Mouse (Mus musculus) testis, postnatal 10 days (tissue): ENCODE measurements around the gene Exosc10.

Source experiments
- DNase-seq: peaks from one replicate; pipeline ENCODE4 v3.0.0; 2021; ENCODE audit warnings: low spot score

Gene Exosc10

DNA sequence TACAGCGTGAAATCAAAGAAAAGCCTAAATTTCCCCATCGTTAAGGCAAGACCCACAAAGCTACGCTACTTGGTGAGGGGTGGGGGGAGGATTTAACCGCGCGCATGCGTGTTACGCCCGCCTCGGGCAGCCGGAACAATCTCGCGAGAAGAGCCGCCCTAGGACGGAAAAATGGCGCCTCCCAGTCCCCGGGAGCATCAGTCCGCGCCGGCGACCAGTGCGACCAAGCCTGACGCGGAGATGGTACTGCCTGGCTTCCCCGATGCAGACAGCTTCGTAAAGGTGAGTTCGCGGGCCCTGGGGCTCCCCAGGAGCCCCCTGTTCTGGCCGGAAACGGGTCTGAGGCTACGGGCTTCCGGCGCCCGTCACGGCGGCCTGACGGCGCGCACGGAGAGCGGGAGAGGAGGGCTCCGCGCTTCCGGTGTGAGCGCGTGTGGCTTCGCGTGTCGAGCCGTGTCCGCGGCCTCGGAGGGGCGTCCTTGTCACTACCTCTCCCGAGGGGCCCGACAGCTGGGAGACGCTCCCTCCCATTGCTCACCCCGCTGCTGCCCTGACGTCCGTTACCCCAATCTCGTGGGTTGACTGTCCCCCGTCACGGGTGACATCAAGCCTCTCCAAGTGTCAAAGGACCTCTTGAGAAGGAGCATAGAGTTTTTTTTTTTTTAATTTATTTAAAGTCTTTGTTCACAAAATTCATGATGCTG is at the start of gene Exosc10:
TSS of gene Exosc10 (plus strand) at position 133 of the 704 bp plus-strand sequence.
- peak; percentile 91 for DNase-seq

DNA sequence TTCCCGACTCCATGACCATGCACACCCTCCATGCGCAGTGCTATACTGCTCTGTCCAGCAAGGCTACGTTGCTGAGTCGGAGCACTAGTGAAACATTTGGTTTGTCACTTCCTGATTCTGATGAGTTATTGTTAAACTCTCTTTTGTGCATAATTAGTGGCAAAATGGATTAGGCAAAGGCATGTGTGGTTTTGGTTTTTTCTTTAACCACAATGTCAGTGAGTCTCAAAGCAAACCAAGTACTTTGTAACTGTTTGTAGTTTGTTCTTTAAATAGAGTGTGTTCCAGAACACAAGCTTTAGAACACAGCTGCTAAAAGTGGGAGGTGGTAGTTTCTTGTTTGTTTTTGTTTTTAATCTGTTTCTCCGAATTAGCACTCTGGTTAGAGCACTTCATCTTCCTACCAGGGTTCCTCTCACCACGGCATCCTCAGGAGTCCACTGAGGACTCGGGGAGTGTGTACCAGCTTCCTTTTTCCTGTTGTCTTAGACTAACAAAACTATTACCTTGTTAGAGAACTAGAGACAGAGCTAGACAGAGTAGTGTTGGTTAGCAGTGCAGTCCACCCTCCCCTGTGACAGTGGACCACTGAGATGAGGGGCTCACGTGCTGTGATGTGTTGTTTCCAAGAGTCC is 48.7 kb upstream of the Exosc10 start:
- no peak for DNase-seq

DNA sequence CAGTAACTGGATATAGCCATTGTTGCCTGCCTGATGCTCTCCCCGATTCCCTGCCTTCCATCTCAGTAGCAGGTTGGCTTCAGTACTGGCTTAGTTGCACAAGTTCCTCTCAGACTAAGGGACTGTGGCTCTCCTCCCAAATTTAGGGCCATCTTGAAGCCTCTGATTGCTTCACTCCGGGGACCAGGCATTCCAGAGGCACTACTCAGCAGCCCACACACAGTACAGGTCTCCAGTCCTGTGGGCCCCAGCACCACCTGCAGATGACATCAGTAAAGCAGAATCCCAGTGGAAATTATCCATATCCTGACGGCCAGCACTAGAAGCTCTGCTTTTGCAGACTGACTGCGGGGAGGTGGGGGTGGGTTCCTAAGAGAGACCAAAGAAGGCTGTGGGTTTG is 47.5 kb upstream of the Exosc10 start:
- DNase-seq, result no peak

DNA sequence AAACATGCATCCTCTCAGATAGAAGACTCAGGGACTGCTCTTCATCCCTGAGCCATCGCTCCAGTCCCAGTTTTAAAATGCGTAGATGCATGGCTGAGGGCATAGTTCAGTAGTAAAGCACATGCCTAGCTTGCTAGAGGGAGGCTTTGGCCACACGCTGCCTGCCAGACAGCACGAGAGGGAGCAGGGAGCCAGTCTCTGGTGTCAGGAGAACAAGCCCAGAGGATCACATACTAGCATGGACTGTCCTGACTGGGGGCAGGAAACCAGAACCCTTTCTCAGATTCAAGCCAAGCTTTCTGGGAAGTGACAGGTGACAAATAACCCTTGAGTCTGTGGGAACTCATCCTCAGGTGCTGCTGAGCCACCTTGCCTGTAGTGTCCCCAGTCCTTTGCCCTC is 46.9 kb upstream of the Exosc10 start:
- no peak for DNase-seq

DNA sequence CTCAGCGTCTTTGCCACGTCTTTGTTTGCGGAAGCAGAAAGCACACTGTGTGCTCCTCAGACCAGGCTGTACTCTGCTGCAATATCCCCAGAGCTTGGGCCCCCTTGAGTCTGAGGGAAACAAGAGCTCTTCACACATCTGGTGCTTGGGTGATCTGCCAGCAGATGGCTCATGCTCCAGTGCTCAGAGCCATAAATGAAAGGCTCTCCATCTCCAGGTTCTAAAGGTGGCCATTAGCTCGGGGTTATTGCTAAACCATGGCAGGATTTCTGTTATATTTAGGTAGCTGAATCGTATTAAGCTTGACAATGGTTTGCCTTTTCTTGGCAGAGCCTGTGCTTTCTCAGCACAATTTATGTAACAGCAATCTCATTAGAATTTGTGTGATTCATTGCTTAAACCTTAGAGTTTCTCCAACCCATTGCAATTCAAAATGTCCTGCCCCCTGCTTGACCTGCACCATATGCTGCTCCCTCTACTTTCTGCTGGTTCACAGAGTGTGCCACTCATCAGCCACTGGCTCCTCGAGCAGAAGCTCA is 45.1 kb upstream of the Exosc10 start:
- DNase-seq, result no peak

DNA sequence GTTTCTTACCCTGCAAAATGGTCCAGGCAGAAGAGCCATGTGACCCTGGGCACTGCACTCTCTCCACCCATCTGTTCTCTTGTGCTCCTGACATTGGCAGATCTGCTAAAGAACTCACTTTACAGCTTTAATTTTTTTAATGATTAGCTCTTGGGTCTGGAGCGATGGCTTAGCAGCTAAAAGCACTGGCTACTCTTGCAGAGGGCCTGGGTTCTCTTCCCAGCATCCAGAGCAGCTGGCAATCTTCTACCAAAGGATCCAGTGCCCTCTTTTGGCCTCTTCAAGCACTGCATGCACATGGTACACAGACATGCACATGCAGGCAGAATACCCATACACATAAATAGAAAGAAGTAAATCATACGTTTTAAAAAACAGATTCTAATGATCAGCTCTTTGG is 42.9 kb upstream of the Exosc10 start:
- no peak for DNase-seq

DNA sequence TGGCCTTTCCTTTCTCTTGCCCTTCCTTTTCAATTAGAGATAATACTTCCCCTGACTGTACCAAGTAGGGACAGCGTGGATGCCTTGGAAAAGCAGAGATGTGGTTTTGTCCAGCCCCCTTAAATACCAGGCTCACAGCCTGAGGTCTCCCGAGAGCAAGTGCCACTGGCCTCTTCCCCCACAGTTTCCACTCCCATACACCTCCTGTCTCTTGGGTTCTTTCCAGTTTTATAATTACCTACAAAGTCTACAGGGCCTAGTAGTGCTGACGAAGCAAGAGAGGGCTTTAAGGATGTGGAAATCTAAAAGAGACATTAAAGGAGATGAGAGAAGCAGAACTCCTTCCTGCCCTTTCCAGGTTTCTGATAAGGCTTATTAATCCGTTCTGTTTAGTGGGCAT is 40.4 kb upstream of the Exosc10 start:
- no peak for DNase-seq

DNA sequence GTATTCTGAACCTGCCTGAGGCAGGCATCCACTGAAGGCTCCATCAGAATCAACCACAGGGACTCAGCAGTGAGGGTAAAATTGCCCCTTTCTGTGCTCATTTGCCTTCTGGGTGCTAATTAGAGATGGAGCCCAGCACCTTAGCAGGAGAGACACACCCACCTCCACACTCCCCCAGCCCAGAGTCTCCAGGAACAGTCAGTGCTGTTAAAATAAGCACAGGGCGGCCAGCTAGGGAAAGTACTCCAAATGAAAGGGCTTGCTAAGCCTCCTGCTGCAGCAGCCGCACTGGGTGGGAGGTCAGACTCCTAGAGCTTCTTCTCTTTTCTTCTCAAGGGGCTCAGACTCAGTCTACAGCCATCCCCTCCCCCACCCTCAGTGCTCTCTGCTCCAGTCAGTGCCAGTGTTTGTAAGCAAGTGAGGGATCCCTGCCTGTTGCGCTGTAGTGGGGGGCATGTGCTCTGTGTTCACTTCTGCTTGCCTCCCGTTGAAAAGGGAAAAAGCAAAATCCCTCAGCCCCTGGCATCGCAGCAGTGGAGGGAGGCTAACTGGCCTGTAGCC is 39.9 kb upstream of the Exosc10 start:
- no peak for DNase-seq

DNA sequence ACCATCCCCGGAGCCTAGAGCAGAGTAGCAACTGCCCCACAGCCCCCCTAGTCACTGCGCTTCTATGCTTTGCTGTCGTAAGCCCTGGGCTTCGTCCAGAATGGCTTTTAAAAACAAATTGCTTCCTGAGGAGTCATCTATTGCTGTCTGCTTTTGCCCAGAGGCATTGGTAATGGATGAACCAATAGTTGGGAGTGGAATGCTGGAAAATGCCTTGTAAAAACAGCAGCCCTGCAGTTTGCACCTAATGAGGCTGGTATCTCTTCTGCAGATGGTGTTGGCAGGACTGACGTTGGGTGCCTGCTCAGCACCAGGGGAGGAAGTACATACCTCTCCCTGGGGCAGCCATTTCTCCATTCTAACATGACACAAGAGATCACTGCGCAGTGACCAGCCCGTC is 34.7 kb upstream of the Exosc10 start:
- DNase-seq, result no peak

DNA sequence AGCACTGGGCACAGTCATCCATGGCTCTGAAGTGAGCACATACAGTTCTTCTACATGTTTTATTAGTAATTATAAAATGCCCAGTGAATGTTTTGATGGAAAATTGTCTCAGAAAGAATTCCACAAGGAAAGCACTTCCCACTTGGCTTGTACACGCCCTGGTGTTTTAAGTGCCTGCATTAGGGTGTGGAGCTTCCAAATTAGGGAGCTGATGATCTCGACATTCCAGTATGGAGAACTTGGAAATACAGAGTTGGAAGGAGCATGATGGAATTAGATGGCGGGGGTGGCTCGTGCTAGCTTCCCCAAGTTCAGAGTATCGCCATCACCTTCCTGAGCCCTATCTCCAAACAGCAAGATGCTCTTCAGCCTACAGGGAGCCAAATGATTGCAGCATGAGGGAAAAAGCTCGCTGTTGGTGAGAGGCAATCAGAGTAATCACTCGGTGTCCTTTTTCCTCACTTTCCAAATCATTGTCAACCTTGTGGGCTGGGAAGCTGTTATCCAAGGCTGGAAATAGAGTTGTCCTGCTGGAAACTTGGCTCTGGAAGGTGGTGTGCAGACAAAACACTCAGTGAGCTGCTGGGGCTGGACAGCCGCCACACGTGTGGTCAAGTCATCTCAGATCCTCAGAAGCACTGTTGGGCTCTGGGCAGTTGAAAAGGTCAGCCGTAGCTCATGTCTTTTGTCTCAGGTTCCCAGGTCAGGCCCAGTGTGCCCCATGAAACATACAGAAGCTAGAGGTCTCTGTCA is 30.9 kb upstream of the Exosc10 start:
- DNase-seq, result no peak

DNA sequence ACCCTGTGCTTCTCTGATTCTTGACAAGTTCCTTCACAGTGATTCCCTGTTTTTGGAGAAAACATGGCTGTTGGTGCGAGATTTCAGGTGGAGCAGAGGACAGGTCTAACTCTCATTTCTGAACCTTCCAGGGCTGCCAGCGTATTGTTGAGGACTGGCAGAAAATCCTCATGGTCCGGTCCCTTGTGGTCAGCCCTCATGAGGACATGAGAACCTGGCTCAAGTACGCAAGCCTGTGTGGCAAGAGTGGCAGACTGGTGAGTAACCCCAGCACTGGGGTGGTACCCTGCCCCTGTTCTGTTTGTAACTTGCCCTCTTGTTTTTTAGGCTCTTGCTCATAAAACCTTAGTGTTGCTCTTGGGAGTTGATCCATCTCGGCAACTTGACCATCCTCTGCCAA is 27.9 kb upstream of the Exosc10 start:
- DNase-seq, result no peak

DNA sequence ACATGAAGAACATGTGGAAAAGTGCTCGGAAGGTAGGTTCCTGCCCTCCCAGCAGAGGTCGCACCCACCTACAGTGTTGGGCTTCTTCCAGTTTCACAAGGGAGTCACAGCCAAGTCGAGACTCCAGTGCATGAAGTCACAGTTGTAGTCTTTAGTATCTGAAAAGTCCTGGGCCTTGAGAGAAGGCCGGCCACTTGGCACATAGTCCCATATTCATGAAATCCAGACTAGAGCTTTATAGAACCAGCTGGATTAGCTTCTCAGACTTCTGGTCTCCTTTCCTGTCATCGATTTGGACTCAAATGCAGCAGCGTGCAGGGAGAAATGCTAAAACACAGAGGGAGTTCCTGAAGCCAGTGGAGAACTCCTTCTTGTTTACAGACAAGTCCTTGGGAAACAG is 27.5 kb upstream of the Exosc10 start:
- no peak for DNase-seq

DNA sequence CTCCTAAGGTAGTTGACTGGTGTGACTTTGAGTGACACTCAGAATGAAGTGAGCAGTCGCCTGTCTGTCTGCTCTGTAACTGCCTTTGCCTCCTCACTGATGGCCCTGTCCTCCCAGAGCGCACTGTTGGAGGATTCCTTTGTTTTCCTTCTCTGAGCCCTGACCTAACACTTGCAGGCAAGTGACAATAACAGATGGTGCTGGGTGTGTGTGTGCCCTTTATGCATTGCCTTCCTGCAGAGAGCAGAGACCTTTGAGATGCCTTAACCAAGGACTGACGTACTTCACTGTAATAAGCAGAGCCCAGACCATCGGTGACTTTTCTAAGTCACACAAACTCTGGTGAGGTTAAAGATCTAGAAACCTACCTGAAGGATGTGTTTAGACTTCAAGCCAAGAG is 26.9 kb upstream of the Exosc10 start:
- no peak for DNase-seq

DNA sequence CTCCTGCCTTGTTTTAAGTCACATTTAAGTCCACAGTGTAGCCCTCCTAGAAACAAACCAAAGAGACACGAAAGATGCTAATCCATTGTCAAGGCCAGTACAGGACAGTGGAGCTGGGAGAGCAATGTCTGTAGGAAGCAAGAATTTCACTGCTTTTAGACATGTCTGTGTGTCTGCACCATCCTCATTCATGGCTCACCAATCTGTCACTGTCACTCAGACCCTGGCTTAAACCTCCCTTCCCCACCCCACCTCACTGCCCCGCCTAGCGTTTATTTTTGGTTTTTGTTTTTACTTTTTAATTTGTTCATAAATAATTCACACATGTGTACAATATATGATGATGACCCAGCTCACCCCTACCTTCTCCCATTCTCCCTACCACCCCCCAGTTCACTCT is 25.7 kb upstream of the Exosc10 start:
- DNase-seq, result no peak

DNA sequence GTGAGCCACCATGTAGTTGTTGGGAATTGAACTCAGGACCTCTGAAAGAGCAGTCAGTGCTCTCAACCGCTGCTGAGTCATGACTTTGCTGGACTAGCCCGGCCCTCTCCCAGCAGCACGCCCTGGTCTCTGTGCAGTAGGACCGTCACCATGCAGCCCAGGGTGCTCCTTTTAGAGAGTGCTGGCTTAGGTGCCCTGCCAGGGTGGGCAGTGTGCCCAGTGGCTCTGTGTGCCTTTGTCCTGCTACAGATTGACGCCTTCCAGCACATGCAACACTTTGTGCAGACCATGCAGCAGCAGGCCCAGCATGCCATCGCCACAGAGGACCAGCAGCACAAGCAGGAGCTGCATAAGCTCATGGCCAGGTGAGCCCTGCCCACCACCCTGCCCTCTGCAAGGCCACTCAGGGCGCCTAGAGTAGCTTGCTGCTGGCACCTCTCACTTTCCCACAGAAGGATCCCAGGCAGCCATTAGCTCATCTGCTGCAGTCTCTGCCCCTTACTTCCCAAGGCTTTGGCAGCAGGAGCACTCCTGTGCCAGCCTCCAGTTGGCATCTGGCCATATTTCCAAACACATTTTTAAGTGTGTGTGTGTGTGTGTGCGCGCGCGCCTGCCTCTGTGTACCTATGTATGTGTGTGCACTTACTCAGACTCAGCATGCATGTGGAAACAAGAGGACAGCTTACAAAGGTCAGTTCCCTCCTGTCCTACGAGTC is 24.5 kb upstream of the Exosc10 start:
- DNase-seq, result no peak

DNA sequence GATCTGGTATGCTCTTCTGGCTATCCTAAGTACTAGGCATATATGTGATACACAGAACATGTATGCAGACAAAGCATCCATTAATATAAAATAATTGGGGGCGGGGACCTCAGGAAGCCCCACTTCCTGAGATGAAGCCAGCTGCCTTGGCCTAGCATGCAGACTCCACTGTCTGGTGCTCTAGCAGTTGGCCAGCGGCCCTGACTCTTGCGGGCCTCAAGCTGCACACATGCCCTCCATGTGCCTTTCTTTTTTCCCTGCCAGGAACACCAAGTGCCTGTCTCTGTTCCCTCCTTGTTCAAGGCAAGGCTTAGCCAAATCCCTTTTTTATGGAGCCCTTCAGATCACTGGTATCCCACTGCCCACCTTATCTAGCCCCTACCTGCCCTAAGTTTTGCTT is 22.4 kb upstream of the Exosc10 start:
- DNase-seq, result no peak

DNA sequence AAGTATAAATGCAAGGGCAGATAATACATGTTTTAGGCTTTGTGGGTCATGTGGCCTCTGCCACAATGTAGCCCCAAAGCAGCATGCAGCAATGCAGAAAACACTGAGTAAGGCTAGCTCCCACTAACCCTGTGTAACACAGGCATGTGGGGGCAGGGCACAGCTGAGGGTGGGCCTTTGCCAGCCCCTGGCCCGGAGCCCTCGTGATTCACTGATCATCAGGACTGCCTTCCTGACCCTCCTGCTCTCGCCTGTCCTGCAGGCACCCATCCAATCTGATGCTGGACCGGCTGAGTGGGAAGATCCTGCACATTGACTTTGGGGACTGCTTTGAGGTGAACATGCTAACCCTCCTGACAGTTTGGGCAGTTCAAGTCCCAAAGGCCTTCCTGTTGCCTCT is 9.1 kb upstream of the Exosc10 start:
- DNase-seq, result no peak

DNA sequence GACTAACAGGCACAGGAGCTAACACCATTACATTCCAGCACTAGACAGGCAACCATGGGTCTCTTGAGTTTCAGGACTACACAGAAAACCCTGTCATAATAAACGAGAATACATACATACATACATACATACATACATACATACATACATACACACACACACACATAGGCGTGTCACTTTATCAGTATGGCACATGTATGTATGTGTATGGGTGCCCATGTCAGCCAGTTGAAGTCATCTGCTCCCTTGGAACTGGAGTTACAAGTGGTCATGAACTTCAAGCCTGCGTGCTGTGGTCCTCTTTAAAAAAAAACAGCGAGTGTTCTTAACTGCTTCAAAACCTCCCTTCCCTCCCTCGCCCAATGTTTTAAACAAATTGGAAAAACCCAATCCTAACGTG is 463 bp upstream of the Exosc10 start:
- DNase-seq, result no peak

DNA sequence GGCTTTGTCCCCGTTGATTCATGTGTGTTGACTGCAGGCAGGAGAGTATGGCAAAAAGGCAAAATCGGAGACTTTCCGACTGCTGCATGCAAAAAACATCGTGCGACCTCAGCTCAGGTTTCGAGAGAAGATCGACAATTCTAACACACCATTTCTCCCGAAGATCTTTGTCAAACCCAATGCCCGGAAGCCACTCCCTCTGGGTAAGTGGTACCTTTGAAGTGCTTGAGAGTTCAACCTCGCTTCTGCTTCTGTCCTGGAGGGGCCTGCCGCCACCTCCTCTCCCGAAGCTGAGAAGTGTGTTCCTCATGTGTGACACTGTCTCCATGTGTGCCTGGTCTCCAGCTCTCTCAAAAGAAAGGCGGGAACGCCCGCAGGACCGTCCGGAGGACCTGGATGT is 4.4 kb downstream of the Exosc10 start:
- no peak for DNase-seq

DNA sequence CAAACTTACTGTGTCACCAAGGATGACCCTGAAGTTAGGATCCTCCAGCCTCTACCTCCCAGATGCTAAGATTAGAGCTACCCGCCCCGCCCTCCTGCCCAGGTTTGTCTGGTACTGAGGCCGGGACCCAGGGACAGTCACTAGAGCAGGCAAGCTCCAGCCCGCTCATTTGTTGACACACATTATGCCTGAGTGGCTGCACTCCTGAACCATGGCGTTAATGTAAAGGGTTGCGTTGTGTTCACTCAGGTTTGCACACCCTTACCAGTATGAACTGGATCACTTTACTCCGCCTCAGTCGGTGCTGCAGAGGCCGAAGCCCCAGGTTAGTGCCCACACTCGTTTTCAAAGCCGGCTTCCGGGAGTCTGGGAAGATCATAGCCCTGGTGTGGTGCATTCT is 5.4 kb downstream of the Exosc10 start:
- no peak for DNase-seq

DNA sequence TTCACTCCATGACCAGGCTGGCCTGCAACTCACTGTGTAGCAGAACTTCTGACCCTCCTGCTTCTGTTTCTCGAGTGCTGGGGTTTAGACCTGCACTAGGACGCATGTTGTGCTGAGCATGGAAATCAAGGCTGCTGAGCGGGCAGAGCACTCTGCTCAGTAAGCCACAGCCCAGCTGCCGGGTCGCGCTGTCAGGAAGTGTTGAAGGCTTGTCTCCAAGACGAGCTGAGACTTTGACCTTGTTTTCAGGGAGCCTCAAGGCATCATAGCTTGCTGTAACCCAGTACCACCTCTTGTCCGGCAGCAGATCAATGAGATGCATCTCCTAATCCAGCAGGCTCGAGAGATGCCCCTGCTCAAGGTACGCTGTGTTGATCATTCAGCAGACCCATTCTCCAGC is 11.9 kb downstream of the Exosc10 start:
- DNase-seq, result no peak

DNA sequence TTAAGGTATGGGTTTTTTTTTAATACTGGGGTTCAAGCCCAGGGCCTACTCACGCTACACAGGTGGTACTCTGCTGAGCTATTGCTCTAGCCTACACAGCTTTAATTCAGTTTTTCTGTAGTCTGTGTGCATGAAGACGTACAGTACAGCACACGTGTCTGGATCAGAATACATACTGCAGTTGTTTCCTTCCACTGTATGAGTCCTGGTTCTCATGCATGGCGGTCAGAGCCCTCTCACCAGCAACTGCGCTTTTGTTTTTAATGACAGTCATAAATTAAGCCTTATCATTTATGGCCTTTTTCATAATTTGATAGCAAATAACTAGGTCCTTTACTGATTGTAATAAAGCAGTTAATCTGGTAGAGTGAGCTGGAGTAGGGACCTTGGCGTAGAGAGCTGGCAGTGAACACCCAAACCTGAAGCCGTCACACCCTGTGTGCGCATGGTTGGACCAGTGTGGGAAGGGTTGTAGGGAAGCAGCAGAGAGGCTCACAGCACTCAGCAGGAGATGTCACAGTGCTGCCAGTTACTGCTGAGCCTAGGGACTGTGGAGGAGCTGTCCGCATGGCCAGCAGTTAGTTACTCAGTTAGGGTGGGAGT is 12.6 kb downstream of the Exosc10 start:
- no peak for DNase-seq
